Mouse (Mus musculus): ENCODE results near the gene Vmn2r38. TPM values are rescaled to one million over a fixed set of nuclear protein-coding genes. Genes with fewer than 3 reads are reported as not detected.

Gene Vmn2r38
- not detected in 2 replicates for polyA plus RNA-seq (2012)

GRCm38 (mm10) chr7:9097781-9098180 lies at the start of gene Vmn2r38:
Vmn2r38 (minus strand) TSS chr7:9097881.

GRCm38 (mm10) chr7:9030698-9031097 lies 67.0 kb downstream of the Vmn2r38 start, which contains the start of gene Vmn2r39:
Vmn2r39 (minus strand) TSS chr7:9030798.

Other genes starting within 250 kb of the Vmn2r38 start
- not detected in 2 replicates for gene Vmn2r40, start 166.4 kb downstream of the Vmn2r38 start, polyA plus RNA-seq (2012)
- not detected in 2 replicates for gene Vmn2r39, start 67.1 kb downstream of the Vmn2r38 start, polyA plus RNA-seq (2012)
- not detected in 2 replicates for gene Vmn2r37, start 125.8 kb upstream of the Vmn2r38 start, polyA plus RNA-seq (2012)

Data from megakaryocyte-erythroid progenitor cell, adult 5 weeks (primary cell).